Mouse (Mus musculus) intestine, embryonic 15.5 days (tissue): Measurements from ENCODE around the gene Lrrc75a. TPM values are rescaled to one million over a fixed set of nuclear protein-coding genes. Genes with fewer than 3 reads are reported as not detected.
A peak's percentile ranks its signal among the peaks of the same experiment; 100 is the strongest.

ENCODE experiments used
- ATAC-seq: fragments of 200-750 bp; cut with Nextera tagmentation; 2 replicates; pipeline ENCODE4 v1.8.0; 2017; ENCODE audit warnings: moderate TSS enrichment, moderate library complexity
- H3K27ac ChIP-seq: fragments of 300-500 bp; sonication (generic); 2 replicates; pipeline ENCODE4 v1.5.1; 2015; ENCODE audit warnings: mild to moderate bottlenecking, inconsistent platforms
- H3K27me3 ChIP-seq: fragments of 300-500 bp; sonication (generic); replicated peaks from 2 replicates; pipeline ENCODE4 v1.6.1; 2015; ENCODE audit warnings: inconsistent platforms
- H3K36me3 ChIP-seq: fragments of 300-500 bp; sonication (generic); 2 replicates; pipeline ENCODE4 v1.6.1; 2015; ENCODE audit warnings: inconsistent platforms
- H3K4me1 ChIP-seq: fragments of 300-500 bp; sonication (generic); replicated peaks from 2 replicates; pipeline ENCODE4 v1.6.1; 2015; ENCODE audit warnings: inconsistent platforms
- H3K4me2 ChIP-seq: fragments of 300-500 bp; sonication (generic); replicated peaks from 2 replicates; pipeline ENCODE4 v1.6.1; 2015; ENCODE audit warnings: mild to moderate bottlenecking, inconsistent platforms
- H3K4me3 ChIP-seq: fragments of 300-500 bp; sonication (generic); replicated peaks from 2 replicates; pipeline ENCODE4 v1.5.1; 2015; ENCODE audit warnings: inconsistent platforms
- H3K9ac ChIP-seq: fragments of 300-500 bp; sonication (generic); 2 replicates; pipeline ENCODE4 v1.6.1; 2015; ENCODE audit warnings: inconsistent platforms
- H3K9me3 ChIP-seq: fragments of 300-500 bp; sonication (generic); 2 replicates; pipeline ENCODE4 v1.6.1; 2016; ENCODE audit warnings: inconsistent platforms
- WGBS: fragments of 180-500 bp; shearing (Covaris S2); methylation state at CpG from one replicate; pipeline ENCODE4 v1.1.7; 2015; 5-methylcytosine and 5-hydroxymethylcytosine counted together
- polyA plus RNA-seq: library from polyadenylated mRNA; unstranded; fragments of >200 nt; fragmentation: Nextera tagmentation; extraction: Ambion mirVana; gene quantifications from 2 replicates; pipeline ENCODE4 v1.2.1, GENCODE M21; 2015

The Lrrc75a gene
- polyA plus RNA-seq, 1 experiment from 2014 or later: 17.3 TPM

DNA sequence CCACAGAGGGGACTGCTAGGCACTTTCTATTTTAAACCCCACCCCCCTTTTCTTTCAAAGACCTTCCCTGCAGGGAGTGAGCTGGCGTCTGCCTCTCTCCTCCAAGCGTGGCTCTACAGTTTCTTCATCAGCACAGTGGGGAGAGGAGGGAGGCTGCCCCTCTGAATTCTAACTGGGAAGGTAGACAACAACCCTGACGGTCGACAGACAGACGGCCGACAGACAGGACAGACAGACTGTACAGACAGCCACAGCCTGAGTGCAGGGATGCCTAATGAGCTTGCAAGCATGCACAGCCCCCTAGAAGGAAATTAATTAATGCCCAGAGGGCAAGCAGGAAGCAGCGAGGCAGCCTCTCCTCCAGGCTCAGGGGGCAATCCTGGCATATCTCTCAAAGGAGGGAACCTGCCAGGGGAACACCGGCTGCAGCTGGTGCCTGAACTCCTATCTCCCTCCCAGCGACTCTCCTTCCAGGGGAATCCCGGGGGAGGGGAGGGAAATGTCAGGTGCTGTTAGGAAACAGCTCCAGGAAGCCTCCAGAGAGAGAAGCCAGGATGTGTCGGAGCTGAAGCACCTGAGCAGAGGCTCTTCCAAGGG, 18.0 kb downstream of the Lrrc75a start:
- Histone ChIP-seq H3K27ac (peak overlapping the region; percentile 67), H3K4me1 (peaks cover 30% of the 10 kb centered on the region), H3K36me3 (no peaks in the 10 kb centered on the region), H3K4me2 (peak overlapping the region; percentile 30; the same call in 1 of the 2 replicates), H3K4me3 (no peak overlapping the region), H3K9ac (peak overlapping the region; percentile 6; the same call in 1 of the 2 replicates), H3K27me3 (no peaks in the 10 kb centered on the region), H3K9me3 (no peaks in the 10 kb centered on the region; the same call in 1 of the 2 replicates)
- ATAC-seq: peak; percentile 39
- WGBS: 9% methylated on average over 11 of the region's 11 CpGs

DNA sequence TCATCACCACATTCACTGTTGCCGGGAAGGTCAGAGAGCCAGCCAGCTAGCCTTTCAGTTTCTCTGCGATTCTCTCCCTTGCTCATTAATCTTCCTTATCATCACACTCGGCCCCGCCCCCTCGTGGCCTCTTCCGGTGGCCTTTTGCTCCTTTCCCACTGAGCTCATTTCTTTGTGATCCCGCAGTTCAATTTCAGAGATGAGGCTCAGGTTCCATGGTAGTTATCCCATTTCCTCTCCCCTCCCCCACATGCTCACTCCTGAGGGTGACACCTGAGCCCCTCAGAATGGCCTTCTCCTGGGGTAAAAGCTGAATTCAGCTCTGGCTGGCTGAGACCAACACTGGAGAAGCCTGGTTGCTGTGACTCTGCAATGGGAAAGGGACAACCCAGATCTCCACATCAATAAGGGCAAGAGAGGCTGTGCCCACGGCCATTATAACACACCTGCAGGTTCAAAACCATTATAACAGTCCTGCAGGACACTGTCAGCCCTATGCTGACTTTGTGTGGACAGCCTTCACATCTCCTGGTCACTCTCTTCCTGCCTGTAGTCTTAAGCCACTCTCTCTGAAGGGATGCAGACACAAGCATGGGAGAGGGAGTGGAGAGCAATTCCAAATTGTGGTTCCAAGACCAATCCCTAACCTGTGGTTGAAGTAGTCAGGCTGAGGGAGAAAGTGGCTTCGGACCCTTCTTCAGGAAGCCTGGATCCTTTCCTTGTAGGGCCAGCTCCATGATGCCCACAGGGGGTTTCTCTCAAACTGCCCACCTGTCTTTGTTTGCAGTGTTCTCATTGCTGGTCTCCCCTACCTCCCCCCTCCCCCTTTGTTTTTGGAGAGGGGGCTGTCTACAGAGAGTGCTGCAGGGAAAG, 18.7 kb downstream of the Lrrc75a start:
- ATAC-seq: peak; percentile 27
- H3K4me2 ChIP-seq: peak overlapping the region; percentile 30
- no peaks in the 10 kb centered on the region; the same call in 1 of the 2 replicates for H3K9me3 ChIP-seq
- H3K27me3 ChIP-seq: no peaks in the 10 kb centered on the region
- no peak overlapping the region for H3K9ac ChIP-seq
- no peak overlapping the region for H3K4me3 ChIP-seq
- WGBS: 5% methylated on average over 9 of the region's 9 CpGs
- H3K4me1 ChIP-seq: peaks cover 34% of the 10 kb centered on the region
- no peaks in the 10 kb centered on the region for H3K36me3 ChIP-seq
- peak overlapping the region; percentile 67 for H3K27ac ChIP-seq

DNA sequence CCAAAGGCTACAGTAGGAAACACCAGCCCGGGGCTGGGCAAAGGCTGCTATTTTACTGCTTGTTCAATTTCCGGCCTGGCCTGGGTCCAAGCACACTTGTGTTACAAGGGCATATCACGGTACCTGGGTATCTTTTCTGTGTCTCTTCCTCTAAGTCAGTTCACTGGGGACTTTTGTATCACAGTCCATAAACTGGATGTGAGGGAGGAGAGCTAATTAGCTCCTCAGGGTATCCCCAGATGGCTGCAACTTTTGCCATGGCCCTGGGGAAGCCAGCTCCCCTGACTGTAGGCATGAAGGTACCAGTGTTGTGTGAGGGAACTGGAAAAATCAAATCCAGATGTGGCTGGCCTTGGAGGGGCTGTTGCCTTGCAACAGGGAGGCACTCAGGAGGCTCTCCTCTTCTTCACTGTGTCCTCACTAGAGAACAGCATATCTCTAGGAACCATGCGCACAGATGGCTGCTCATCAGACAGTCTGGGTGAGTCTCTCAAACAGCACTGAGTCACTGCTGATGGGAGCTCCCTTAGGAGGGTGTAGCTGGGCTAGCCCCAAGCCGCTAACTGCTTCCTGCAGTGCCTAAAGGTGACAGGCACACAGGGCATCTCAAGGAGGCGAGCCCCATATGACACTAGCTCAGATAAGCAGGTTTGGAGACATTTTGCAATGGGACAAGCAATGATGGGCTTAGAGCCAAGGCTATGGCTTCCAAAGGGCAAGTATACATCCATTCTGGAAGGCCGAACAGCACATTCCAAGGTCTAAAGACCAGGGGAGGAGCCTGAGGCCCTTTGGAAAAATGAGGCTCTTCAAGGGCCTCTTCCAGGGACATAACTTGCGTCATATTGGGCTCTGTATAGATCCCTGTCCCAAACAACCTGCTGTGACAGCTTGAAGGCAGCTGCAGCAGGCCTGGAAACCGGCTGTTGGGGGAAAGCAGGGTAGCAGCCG, 23.7 kb downstream of the Lrrc75a start:
- peak; percentile 86 for ATAC-seq
- H3K4me3 ChIP-seq: no peak overlapping the region
- peak overlapping the region; percentile 30 for H3K4me2 ChIP-seq
- no peaks in the 10 kb centered on the region for H3K36me3 ChIP-seq
- no peak overlapping the region for H3K9ac ChIP-seq
- H3K27ac ChIP-seq: peak overlapping the region; percentile 89
- peaks cover 25% of the 10 kb centered on the region for H3K4me1 ChIP-seq
- WGBS: 41% methylated on average over 10 of the region's 10 CpGs
- no peaks in the 10 kb centered on the region; the same call in 1 of the 2 replicates for H3K9me3 ChIP-seq
- no peaks in the 10 kb centered on the region for H3K27me3 ChIP-seq

DNA sequence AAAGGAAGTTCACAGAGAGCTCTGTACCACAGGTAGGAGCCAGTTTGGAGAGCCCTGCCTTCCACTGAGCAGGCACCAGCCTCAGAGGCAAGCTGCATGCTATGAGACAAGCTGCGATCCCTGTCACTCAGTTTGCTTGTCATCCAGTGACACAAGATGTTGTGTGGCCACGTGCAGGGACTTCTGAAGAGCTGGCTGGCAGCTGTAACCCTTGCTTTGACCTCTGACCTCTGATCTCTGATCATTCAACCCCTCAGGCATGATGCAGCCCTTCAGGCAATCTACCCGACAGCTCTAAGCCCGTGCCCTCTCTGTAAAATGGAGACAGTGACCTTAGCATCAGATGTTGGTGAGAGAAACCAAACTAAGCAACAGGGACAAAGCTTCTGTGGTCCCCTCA, 25.5 kb downstream of the Lrrc75a start:
- Histone ChIP-seq H3K27me3 (no peaks in the 10 kb centered on the region), H3K27ac (0 out of 2 replicates have a peak overlapping the region, but pooled peaks have one; percentile 3), H3K4me1 (peaks cover 13% of the 10 kb centered on the region), H3K4me2 (no peak overlapping the region), H3K4me3 (no peak overlapping the region), H3K9ac (no peak overlapping the region), H3K36me3 (peaks cover 6% of the 10 kb centered on the region; the same call in 1 of the 2 replicates), H3K9me3 (no peaks in the 10 kb centered on the region; the same call in 1 of the 2 replicates)
- WGBS: 56% methylated on average over 4 of the region's 4 CpGs
- no peak for ATAC-seq

DNA sequence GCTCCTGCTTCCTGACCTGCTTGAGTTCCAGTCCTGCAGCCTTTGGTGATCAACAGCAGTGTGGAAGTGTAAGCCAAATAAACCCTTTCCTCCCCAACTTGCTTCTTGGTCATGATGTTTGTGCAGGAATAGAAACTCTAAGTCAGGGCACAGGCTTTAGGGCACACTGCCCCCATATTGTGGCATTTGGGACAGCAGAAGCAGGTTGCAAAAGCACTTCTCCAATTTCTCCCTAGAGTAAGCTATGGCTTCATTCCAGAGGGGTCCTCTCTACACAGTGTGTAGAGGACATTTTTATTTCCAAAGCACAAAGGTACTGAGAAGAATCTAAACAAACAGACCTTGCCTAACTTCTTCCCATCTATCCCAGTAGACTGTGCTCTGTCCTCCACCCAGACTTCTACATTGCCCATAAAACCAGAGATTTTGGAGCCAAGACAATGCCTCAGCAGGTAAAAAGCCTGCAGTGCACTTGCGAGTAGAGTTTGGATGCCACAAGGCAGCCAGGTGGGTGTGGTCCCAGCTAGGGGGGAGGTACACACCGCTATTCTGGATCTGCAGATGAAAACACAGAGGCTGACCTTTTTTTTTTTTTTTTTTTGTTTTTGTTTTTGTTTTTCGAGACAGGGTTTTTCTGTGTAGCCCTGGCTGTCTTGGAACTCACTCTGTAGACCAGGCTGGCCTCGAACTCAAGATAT, 26.6 kb downstream of the Lrrc75a start:
- no peaks in the 10 kb centered on the region for H3K27me3 ChIP-seq
- no peak overlapping the region for H3K4me3 ChIP-seq
- no peak overlapping the region for H3K9ac ChIP-seq
- peak overlapping the region; percentile 36; the same call in 1 of the 2 replicates for H3K27ac ChIP-seq
- WGBS: 86% methylated on average over 4 of the region's 4 CpGs
- peaks cover 13% of the 10 kb centered on the region for H3K4me1 ChIP-seq
- no peak overlapping the region for H3K4me2 ChIP-seq
- H3K9me3 ChIP-seq: no peaks in the 10 kb centered on the region
- no peak for ATAC-seq
- H3K36me3 ChIP-seq: peaks cover 9% of the 10 kb centered on the region; the same call in 1 of the 2 replicates

DNA sequence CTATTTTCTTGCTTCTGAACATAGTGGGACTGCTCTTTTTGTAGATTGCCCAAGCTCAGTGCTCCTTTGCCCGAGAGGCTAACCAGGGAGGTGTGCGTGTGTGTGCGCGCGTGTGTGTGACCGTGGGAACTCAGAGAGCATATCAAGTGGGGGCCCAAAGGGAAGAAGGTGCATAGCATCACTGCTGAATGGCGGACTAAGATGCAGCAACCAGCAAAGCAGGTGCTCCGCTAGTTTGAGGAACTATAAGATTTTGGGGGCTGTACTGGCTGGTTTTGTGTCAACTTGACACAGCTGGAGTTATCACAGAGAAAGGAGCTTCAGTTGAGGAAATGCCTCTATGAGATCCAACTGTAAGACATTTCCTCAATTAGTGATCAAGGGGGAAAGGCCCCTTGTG, 27.2 kb downstream of the Lrrc75a start:
- H3K27me3 ChIP-seq: no peaks in the 10 kb centered on the region
- H3K27ac ChIP-seq: no peak overlapping the region
- H3K4me3 ChIP-seq: no peak overlapping the region
- H3K4me2 ChIP-seq: no peak overlapping the region
- no peak for ATAC-seq
- peaks cover 9% of the 10 kb centered on the region; the same call in 1 of the 2 replicates for H3K36me3 ChIP-seq
- H3K9ac ChIP-seq: no peak overlapping the region
- H3K9me3 ChIP-seq: no peaks in the 10 kb centered on the region
- WGBS: 90% methylated on average over 8 of the region's 8 CpGs
- H3K4me1 ChIP-seq: peaks cover 13% of the 10 kb centered on the region

DNA sequence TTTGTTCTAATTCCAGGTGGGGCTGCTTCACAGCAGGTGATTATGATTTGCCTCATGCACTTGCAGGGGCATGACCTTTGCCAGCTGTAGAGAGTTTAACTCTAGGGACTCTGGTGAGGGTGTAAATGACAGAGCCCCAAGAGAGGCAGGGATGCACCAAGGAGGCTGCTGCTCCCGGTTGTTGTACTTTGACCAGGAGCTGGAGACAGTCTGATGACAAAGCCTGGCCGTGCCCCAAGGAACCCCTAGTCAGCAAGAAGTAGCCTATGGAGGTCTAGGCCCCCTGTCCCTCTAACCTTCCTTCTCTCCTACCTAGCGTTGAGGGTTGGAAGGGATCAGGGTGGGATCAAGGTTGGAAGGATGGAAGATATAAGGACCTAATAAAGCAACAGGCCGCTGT, 32.9 kb downstream of the Lrrc75a start:
- H3K27ac ChIP-seq: 0 out of 2 replicates have a peak overlapping the region, but pooled peaks have one; percentile 1
- WGBS: 85% methylated on average over 4 of the region's 4 CpGs

DNA sequence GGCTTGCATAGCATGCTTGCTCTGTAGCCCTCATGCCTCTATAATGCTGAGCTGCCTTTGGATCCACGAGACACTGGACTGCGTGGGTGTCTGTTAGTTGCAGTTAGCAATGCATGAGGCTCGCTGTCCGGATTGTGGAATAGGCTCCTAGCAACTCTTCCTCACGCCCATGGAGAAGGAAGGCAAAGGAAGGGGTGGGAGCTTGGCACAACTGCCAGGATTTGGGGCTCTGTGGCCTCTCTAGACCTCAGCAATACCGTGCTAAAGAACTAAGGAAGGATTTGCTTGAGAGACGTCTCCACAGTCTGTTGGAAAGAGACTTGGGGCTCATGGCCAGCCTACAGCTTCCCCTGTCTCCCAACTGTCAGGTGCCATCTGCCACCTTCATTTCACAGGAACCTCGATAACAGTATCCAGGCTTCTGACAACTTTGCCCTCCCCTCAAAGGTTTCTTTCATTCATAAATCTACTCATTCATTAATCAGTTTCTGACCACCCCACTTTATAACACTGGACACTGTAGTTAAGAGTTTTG, 33.4 kb downstream of the Lrrc75a start:
- H3K4me1 ChIP-seq: peaks cover 5% of the 10 kb centered on the region; the same call in 1 of the 2 replicates
- no peaks in the 10 kb centered on the region for H3K9me3 ChIP-seq
- ATAC-seq: no peak
- H3K27ac ChIP-seq: no peak overlapping the region
- peaks cover 15% of the 10 kb centered on the region for H3K36me3 ChIP-seq
- WGBS: 88% methylated on average over 8 of the region's 8 CpGs
- H3K27me3 ChIP-seq: no peaks in the 10 kb centered on the region
- no peak overlapping the region for H3K4me2 ChIP-seq
- H3K4me3 ChIP-seq: no peak overlapping the region
- no peak overlapping the region for H3K9ac ChIP-seq

More for the DNA sequence above, 32.9 kb downstream of the Lrrc75a start:
- Histone ChIP-seq H3K4me3 (no peak overlapping the region), H3K27me3 (no peaks in the 10 kb centered on the region), H3K36me3 (peaks cover 15% of the 10 kb centered on the region), H3K9me3 (no peaks in the 10 kb centered on the region), H3K9ac (no peak overlapping the region), H3K4me2 (no peak overlapping the region), H3K4me1 (peaks cover 5% of the 10 kb centered on the region; the same call in 1 of the 2 replicates)
- no peak; the same call in 1 of the 2 replicates for ATAC-seq

DNA sequence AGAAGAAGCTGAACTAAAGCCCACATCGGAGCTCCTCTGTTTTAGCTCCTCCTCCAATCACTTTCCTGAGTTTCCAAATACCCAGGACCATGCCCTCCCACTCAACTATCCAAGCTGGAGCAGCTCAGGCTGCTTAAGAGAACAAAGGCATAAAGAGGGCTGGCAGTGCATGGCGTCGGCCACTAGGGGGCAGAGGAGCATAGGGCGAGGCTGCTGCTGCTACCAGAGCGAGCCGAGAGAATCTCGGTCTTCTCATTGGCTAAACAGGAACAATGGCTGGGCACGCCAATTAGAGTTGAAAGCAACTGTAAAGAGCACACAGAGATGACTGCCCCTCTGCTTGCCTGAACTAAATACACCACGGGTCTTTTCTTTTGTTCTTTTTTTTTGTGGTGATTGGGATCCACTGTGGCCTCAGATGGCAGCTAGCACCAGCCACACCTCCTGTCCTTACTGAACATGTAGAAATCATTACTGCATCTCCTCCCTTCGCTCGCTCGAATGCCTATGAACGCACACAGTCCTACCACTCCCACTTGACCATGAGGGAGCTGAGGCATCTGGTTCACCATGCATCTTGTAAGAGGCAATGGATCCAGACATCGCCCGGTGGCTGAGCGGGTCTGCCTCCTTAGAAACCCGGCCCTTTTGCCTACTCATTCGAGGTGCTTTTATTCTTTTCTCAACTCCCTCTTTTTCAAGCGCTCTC, 34.5 kb downstream of the Lrrc75a start:
- no peaks in the 10 kb centered on the region for H3K27me3 ChIP-seq
- peaks cover 13% of the 10 kb centered on the region for H3K36me3 ChIP-seq
- ATAC-seq: peak; percentile 89
- peak overlapping the region; percentile 52; the same call in 1 of the 2 replicates for H3K27ac ChIP-seq
- WGBS: 21% methylated on average over 19 of the region's 19 CpGs
- H3K9me3 ChIP-seq: no peaks in the 10 kb centered on the region
- H3K4me2 ChIP-seq: peak overlapping the region; percentile 46
- peaks cover 5% of the 10 kb centered on the region; the same call in 1 of the 2 replicates for H3K4me1 ChIP-seq
- H3K4me3 ChIP-seq: no peak overlapping the region
- 0 out of 2 replicates have a peak overlapping the region, but pooled peaks have one; percentile 30 for H3K9ac ChIP-seq

DNA sequence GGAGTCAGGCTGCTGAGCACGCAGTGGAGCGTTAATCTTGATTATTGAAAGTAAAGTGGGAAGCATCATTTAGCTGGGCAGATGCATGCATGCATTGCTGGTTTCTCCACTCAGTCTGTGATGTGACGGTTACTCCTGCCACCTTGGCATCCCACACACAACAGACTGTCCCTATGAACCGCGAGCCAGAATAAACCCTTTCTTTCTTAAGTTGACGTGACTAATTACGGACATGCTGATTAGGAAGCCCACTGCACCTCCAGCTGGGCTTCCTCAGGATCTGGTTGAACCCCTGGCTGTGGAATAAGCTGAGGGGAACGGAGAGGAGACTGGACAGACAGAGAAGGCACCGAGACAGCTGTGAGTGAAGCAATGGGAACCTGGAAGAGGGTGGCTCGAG, 35.7 kb downstream of the Lrrc75a start:
- Histone ChIP-seq H3K4me1 (peaks cover 5% of the 10 kb centered on the region; the same call in 1 of the 2 replicates), H3K4me2 (no peak overlapping the region), H3K9ac (no peak overlapping the region), H3K9me3 (no peaks in the 10 kb centered on the region), H3K36me3 (peaks cover 15% of the 10 kb centered on the region), H3K4me3 (no peak overlapping the region), H3K27ac (no peak overlapping the region), H3K27me3 (no peaks in the 10 kb centered on the region)
- 85% methylated on average over 10 of the region's 10 CpGs for WGBS
- no peak for ATAC-seq
